Mouse (Mus musculus) C2C12 (cell line): ENCODE measurements around the gene Zfp597.
A peak's percentile ranks its signal among the peaks of the same experiment; 100 is the strongest.

Experiments
- CEBPB ChIP-seq: IDR thresholded peaks from one replicate; pipeline ENCODE4 v1.6.1; 2011; ENCODE audit warnings: low read depth, mild to moderate bottlenecking, control low read depth, moderate library complexity
- CTCF ChIP-seq: IDR thresholded peaks from one replicate; pipeline ENCODE4 v1.5.1; 2011; ENCODE audit not compliant: control insufficient read depth, insufficient read depth, insufficient read length
- MAX ChIP-seq: IDR thresholded peaks from one replicate; pipeline ENCODE4 v1.6.1; 2011; ENCODE audit warnings: mild to moderate bottlenecking, control low read depth
- MYOG ChIP-seq: IDR thresholded peaks from one replicate; pipeline ENCODE4 v1.6.1; 2011; ENCODE audit not compliant: control insufficient read depth, insufficient read length; ENCODE audit errors: extremely low read depth

DNA sequence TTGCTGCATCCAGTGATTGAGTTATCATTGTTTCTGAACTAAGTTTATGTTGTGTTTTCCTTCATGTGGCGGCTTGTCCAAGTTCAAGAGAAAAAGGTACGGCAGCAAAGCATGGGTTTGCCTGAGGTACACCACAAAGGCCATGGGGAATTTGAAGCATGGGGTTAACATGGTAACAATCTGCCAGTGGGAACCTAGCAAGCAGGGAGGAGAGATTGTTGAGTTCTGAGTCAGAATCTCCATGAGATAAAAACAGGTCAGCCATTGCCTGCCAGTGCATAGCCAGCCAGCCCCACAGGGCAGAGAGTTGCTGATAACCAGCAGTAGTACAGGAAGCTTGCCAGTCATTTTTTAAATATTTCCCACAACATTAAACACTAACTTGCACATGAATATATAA, 64.2 kb downstream of the Zfp597 start:
- no peak for TF ChIP-seq CTCF
- TF ChIP-seq MYOG, result no peak
- no peak for TF ChIP-seq CEBPB
- peak; percentile 60 for TF ChIP-seq MAX
